Mouse (Mus musculus) lung, postnatal 0 days (tissue): ENCODE measurements around the gene Tec.

Source experiments
- CTCF ChIP-seq: IDR thresholded peaks from 2 replicates; pipeline ENCODE4 v1.5.1; 2016; ENCODE audit warnings: antibody characterized with exemption, mild to moderate bottlenecking
- EP300 ChIP-seq: IDR thresholded peaks from 2 replicates; pipeline ENCODE4 v1.6.1; 2016; ENCODE audit warnings: antibody characterized with exemption, mild to moderate bottlenecking, control low read depth

GRCm38 (mm10) chr5:72888260-72888659 lies 20.0 kb upstream of the Tec start:
- TF ChIP-seq CTCF (no peak), EP300 (no peak)
